Mouse (Mus musculus): Measurements from ENCODE around the gene Tyr.
A peak's percentile ranks its signal among the peaks of the same experiment; 100 is the strongest.
"Not testable (repeated sequence)": the region's sequence is repeated elsewhere in the genome, so short reads cannot be mapped to it uniquely, and the experiment has no call there.

Gene Tyr

GRCm38 (mm10) chr7:87493412-87493811 lies at the start of gene Tyr:
Gene Tyr (minus strand): TSS chr7:87493512.
- no peak for DNase-seq (ENCODE audit: low spot score)

- DNase-seq (ENCODE audit: low spot score), result no peak
Observed at GRCm38 (mm10) chr7:87539031-87539430, 45.7 kb upstream of the Tyr start.

DNA sequence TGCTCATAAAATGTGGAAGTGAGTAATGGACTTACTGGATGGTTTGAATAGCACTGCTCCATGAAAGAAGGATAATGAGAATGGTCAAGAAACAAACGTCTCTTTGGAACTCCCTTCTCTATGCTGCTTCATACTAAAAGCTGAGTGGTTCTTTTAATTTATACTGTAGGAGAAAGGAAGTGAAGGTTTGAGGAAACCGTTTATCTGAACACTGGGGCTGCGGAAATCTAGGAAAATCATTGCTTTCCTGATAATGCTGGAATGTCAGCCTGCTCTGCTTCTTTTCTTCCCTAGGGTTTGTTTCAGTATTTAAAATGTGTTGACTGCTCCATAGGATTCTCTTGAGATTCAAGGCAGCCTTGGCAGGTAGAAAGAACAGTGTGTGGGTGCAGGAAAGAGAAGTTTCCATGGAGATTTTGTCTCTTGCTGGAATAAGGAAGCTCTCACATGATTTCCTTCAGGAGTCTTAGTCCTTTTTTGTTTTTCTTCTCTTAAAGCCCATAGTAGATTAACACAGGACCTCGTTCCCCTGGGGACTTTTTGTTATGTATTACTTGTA lies 891 bp upstream of the Tyr start:
- peak; percentile 55 for DNase-seq (ENCODE audit: low spot score)

DNA sequence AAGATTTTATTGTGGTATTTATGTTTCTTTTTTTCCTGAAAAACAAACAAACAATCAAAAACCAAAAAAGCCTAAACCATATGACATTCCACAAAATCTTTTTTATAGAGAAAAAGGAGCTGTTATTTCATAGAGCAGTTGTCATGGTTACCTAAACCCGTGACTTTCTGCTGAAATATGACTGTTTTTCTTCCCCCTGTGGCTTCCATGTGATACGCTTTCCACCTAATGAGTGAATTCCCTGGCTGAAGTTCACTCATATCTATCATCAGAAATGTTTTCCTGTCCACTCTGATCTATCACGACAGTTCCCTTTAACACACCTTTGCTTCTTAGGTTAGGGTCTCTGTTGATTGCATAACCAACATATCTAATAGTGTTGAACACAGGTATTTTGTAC lies 5.3 kb downstream of the Tyr start:
- no peak for DNase-seq (ENCODE audit: low spot score)

DNA sequence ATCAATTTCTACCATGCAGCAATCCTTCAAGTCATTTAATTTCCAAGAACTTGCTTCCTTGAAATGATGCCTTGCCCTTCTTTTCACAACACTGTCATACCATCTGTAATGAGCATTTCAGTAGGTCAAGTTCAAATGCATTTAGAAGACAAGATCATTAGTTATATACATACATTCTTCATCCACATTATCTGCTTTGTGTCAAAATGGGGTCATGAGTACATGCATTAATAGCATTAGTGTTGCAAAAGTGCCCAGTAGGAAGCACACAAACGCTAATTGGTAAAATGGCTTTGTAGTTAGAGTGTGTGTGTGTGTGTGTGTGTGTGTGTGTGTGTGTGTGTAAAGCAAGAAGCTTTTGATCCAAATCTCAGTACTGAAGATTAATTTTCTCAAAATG lies 80.0 kb downstream of the Tyr start:
- no peak for DNase-seq (ENCODE audit: low spot score)

- DNase-seq (ENCODE audit: low spot score), result not testable (repeated sequence)
Observed at GRCm38 (mm10) chr7:87411373-87411772, 81.9 kb downstream of the Tyr start.

DNA sequence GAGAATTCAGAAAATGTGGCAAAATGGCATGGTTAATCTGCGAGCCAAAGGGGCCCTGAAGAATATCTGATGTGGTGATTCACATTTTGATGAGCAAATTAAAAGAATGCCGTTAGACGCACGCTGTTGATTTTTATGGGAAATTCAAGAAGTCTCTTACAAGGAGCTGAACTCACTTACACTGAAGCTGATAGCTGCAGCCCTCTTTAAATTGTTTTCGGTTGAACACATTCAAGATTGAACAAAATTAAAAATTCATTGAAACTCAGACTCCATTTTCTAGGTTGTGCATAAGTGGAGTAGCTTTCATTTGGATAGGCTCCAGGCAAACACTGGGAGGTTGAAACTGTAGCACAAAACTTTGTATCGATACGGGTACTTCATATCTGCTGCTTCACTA lies 96.3 kb downstream of the Tyr start:
- DNase-seq (ENCODE audit: low spot score), result no peak

GRCm38 (mm10) chr7:87374935-87375334 lies 118.4 kb downstream of the Tyr start:
- no peak for DNase-seq (ENCODE audit: low spot score)
